Mouse (Mus musculus) liver (tissue): ENCODE measurements around the gene Vamp8.

ENCODE experiments used
- DNase-seq: peaks from one replicate; pipeline ENCODE4 v3.0.0-alpha.2; 2020; ENCODE audit warnings: mixed read lengths

Gene Vamp8

GRCm38 (mm10) chr6:72350214-72350613 is 40.3 kb downstream of the Vamp8 start:
- DNase-seq = no peak

GRCm38 (mm10) chr6:72348411-72348810 is 42.1 kb downstream of the Vamp8 start:
- DNase-seq = peak; percentile 32

DNA sequence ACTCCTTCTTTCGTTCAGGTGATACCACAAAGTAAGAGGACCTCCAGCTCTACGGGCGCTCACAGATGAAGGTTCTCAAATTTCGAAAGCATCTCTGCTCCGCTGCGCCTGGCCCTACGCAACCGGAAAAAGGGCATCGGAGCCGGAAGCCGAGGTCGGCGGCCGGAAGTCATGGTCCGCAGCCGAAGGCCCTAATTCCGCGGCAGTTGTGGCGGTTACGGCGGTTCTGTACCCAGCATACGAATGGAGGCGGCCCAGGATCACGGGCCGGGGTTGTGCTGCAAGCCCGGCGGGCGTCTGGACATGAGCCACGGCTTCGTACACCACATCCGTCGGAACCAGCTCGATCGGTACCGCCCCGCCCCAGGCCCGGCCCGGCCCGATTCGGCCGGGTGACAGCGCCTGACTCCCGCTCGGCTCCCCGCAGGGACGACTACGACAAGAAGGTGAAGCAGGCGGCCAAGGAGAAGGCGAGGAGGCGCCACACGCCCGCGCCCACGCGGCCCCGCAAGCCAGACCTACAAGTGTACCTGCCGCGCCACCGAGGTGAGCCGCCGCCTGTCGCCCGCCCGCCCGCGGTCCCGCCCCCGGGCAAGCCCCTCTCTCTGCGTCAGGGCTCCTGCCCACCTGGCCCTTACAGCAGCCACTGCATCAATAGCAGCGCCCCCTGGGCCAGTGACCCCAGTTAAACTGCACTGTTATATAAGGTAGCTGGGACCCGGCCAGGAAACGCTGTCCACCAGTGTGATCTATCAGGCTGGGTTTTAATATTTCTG is 43.1 kb downstream of the Vamp8 start, which contains the start of gene 0610030E20Rik:
Gene 0610030E20Rik, plus strand, starts transcription at position 152 of the 776 bp plus-strand sequence.
- DNase-seq = peak; percentile 86

- DNase-seq = no peak
Observed at GRCm38 (mm10) chr6:72346261-72346660, 44.2 kb downstream of the Vamp8 start.

- no peak for DNase-seq
Observed at GRCm38 (mm10) chr6:72345633-72346032, 44.9 kb downstream of the Vamp8 start.

DNA sequence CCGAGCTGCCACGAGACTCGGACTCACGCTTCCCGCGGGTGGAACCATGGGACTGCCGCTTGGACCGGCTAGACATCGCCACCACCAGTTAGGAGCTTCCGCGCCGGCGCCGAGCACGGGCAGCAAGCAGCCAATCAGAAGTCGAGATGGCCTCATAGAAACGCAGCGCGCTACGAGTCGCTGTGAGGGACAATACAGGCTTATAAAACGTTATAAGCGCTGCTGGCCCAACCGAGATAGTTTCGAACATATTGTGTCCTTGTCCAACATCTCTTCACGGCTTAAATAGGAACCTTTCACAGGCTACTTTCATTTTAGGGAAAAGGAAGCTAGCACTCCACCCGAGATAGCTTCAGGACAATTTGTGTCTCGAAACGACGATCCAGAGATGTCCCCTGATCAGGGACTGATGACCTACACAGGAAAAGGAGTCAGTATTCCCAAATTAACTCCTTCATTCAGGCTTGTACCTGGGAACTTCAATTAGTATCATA is 45.4 kb downstream of the Vamp8 start, which contains the start of gene Usp39:
Gene Usp39, minus strand, starts transcription at position 111 of the 494 bp plus-strand sequence.
- peak; percentile 95 for DNase-seq

DNA sequence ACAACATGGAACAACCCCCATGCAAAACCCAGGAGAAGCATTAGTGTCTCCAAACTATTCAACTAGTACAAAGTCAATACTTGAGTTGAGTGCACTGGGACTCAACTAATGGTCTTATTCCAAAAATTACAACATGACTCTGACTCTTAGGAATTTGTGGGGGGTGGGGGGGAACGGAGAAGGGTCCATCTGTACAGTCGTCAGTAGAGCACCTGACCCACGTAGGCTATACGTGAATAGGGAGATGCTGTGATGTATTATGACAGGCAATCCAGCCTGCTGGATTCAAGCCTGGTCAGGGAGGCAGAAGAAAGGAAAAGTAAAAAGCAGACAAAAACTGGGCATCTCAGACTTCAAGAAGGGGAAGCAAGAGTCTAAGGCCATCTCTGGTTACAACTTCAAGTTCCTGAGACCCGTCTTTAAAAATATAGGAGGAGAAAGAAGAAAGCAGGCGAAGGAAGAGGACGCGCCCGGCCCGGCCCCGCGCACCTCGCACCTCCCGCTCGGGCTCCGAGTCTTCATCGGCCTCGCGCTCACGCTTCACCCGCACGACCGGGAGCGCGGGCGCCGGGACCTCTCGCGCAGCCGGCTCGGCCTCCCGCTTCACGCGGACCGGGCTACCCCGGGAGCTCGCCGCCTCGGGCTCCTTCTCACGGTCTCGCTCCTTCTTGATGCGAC is 46.0 kb downstream of the Vamp8 start:
- no peak for DNase-seq

DNA sequence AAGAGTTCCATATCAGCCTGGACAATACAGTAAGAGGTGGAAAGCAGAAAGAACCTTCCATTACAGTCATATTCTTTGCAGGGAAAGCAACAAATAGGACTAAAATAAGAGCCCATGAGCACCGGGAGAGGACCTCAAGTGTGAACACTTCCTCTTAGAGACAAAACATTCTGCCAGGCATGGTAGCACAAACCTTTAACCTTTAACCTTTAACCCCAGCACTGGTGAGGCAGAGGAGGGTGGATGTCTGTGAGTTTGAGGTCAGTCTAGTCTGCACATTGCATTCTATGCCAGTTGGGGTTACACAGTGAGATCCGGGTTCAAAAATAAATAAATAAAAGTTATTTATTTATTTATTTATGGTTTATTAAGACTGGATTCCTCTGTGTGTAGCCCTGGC is 50.0 kb downstream of the Vamp8 start:
- no peak for DNase-seq
